Mouse (Mus musculus) lung, adult 2 months (tissue): ENCODE results near the gene Capn2.

Experiments
- CTCF ChIP-seq: fragments of 200-500 bp; IDR thresholded peaks from 2 replicates; pipeline ENCODE4 v1.5.1; 2011; ENCODE audit warnings: mild to moderate bottlenecking, low read length, control low read depth; ENCODE audit not compliant: insufficient read depth
- POLR2A ChIP-seq: fragments of 200-500 bp; IDR thresholded peaks from 2 replicates; pipeline ENCODE4 v1.6.1; 2011; ENCODE audit warnings: low read depth, mild to moderate bottlenecking, control low read depth, low read length, borderline replicate concordance; ENCODE audit errors: extremely low read depth

DNA sequence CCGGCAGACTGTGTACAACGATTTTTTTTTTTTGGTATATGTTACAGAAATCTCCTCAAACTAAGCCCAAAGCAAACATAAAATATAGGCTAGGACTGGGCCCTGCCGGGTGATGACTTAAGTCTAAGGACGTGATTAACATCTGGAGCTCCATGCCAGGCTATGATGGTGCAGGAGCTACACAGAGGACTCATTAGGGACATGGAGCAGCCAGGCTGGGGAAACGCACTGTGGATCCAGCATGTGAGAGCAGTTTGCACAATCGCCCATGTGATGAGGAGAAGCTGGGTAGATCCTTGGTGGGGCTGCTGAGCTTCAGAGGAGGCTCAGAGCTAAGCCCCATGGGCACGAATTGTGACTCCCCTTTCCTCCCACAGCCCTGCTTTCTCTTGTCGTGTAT is 33.4 kb upstream of the Capn2 start:
- TF ChIP-seq CTCF (no peak), POLR2A (no peak)
